Mouse (Mus musculus) myocyte (in vitro differentiated cells): Measurements from ENCODE around the gene Gm49395.

Source experiments
- CEBPB ChIP-seq: IDR thresholded peaks from 2 replicates; pipeline ENCODE4 v1.6.1; 2011; ENCODE audit warnings: mild to moderate bottlenecking, moderate library complexity; ENCODE audit not compliant: poor library complexity, insufficient read depth, severe bottlenecking
- E2F4 ChIP-seq: IDR thresholded peaks from one replicate; pipeline ENCODE4 v1.6.1; 2011; ENCODE audit warnings: mild to moderate bottlenecking, control low read depth, moderate library complexity; ENCODE audit not compliant: insufficient read depth
- MAX ChIP-seq: IDR thresholded peaks from one replicate; pipeline ENCODE4 v1.6.1; 2011; ENCODE audit warnings: low read depth, mild to moderate bottlenecking, control low read depth
- MYOD1 ChIP-seq, 3 experiments: IDR thresholded peaks; one replicate each; pipeline ENCODE4 v1.6.1; 2011; ENCODE audit warnings: control low read depth in 2 of 3, low read depth in 2 of 3, mild to moderate bottlenecking in 2 of 3, moderate library complexity in 1 of 3; ENCODE audit not compliant: insufficient read length in 2 of 3, control insufficient read depth in 1 of 3
- MYOG ChIP-seq, 3 experiments: IDR thresholded peaks; one replicate each; pipeline ENCODE4 v1.6.1; 2011; ENCODE audit warnings: control low read depth in 2 of 3, low read depth in 2 of 3, mild to moderate bottlenecking in 2 of 3; ENCODE audit not compliant: insufficient read length in 2 of 3, control insufficient read depth in 1 of 3, insufficient read depth in 1 of 3
- POLR2A ChIP-seq: IDR thresholded peaks from one replicate; pipeline ENCODE4 v1.6.1; 2011; ENCODE audit warnings: low read depth, mild to moderate bottlenecking, control low read depth, moderate library complexity; ENCODE audit not compliant: insufficient read length
- POLR2AphosphoS2 ChIP-seq: IDR thresholded peaks from one replicate; pipeline ENCODE4 v1.6.1; 2011; ENCODE audit warnings: low read depth, control low read depth; ENCODE audit not compliant: insufficient read length
- REST ChIP-seq: IDR thresholded peaks from one replicate; pipeline ENCODE4 v1.6.1; 2011; ENCODE audit warnings: mild to moderate bottlenecking, control low read depth, moderate library complexity; ENCODE audit not compliant: insufficient read depth, insufficient read length
- TCF12 ChIP-seq: IDR thresholded peaks from one replicate; pipeline ENCODE4 v1.6.1; 2011; ENCODE audit warnings: mild to moderate bottlenecking, control low read depth; ENCODE audit not compliant: poor library complexity, insufficient read depth, severe bottlenecking
- TCF3 ChIP-seq: IDR thresholded peaks from one replicate; pipeline ENCODE4 v1.6.1; 2011; ENCODE audit warnings: low read depth, control low read depth; ENCODE audit not compliant: insufficient read length
- USF1 ChIP-seq: IDR thresholded peaks from one replicate; pipeline ENCODE4 v1.6.1; 2011; ENCODE audit warnings: low read depth, mild to moderate bottlenecking, control low read depth, moderate library complexity

DNA sequence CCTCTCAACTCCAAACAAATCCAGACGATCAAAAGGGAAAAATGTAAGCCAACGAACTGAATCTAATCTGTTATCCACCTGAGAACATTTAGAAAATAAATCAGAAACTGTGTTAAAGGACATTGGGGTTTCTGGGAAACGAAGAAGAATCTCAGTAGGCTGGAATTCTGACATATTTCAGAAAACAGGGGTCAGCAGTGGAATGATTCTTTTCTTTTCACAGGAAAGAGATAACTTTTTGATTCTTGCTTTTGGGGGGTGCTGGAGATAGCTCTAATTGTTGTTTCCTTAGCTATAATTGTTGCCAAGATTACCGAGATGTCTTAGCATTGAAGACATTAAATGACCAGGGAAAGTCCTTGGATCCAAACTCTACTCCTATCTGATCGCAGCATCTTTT lies 44.2 kb downstream of the Gm49395 start:
- TF ChIP-seq POLR2A (no peak), POLR2AphosphoS2 (no peak), CEBPB (no peak), USF1 (no peak), MAX (no peak), MYOD1 (IDR thresholded peaks at IDR 0.05; ENCODE audit: control insufficient read depth in 1 of 3, insufficient read length in 2 of 3, low read depth in 2 of 3) (no peak), MYOG (IDR thresholded peaks at IDR 0.05; ENCODE audit: control insufficient read depth in 1 of 3, insufficient read depth in 1 of 3, insufficient read length in 2 of 3, low read depth in 2 of 3) (no peak), TCF12 (no peak), TCF3 (no peak), E2F4 (no peak), REST (no peak)
